Mouse (Mus musculus): ENCODE measurements around the gene Ubxn6. TPM values are rescaled to one million over a fixed set of nuclear protein-coding genes. Genes with fewer than 3 reads are reported as not detected.
A peak's percentile ranks its signal among the peaks of the same experiment; 100 is the strongest.

Gene Ubxn6
- 34.8 and 38.8 TPM in 2 replicates for total RNA-seq (2012; rRNA removed)

DNA sequence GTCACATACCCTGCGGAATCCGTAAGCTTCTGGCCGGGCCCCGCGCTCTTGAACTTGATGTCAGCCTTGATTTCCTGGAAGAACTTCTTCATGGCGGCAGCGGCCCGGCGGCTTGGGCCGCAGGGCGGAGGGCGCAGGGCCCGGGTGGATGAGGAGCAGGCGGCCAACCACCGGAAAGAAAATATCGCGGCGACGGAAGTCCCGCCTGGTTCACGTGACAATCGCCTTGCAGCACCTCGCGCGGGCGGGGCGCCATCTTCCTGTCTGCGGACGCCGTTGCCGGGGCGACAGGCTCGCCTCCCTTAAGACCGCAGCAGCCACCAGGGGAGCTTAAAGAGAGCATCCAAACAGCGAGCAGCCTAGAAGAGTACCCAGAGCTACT lies at the start of gene Ubxn6:
Ubxn6 (minus strand) TSS at position 202 of the 382 bp plus-strand sequence.
- H3K9ac ChIP-seq (ENCODE audit: insufficient read depth, low read depth, low read length, poor library complexity, severe bottlenecking), result peak within 1 kb of the TSS; percentile 84
- H3K36me3 ChIP-seq (ENCODE audit: control insufficient read depth, insufficient read depth, low read length, poor library complexity, severe bottlenecking), result peaks cover 24% of the 10 kb centered on the region
- H3K4me1 ChIP-seq (ENCODE audit: control insufficient read depth in 2 of 2, insufficient read depth in 2 of 2, low read length in 2 of 2, poor library complexity in 1 of 2), result peaks cover 0 to 4% of the 10 kb centered on the region in 2 experiments; a peak in 1 of 4 replicates
- TF ChIP-seq HCFC1 (IDR thresholded peaks at IDR 0.05; ENCODE audit: borderline replicate concordance, insufficient read depth, low read length) (no peak), CHD2 (IDR thresholded peaks at IDR 0.05; ENCODE audit: low read depth, low read length) (0 out of 2 replicates have a peak, but pooled peaks have one; percentile 35)
- H3K27ac ChIP-seq (ENCODE audit: insufficient read depth, low read depth, low read length, poor library complexity, severe bottlenecking), result peak within 1 kb of the TSS; percentile 82
- peak; percentile 94 for DNase-seq (ENCODE audit: low read depth, low spot score)
- in situ Hi-C loops (cut with MboI; ENCODE audit: low sequenced_read_pairs in 2 of 2, unreplicated experiment in 2 of 2), result no loop called here
- peak within 1 kb of the TSS; percentile 85 to 88 for H3K4me3 ChIP-seq (ENCODE audit: insufficient read depth in 1 of 2, low read depth in 1 of 2, low read length in 2 of 2, poor library complexity in 1 of 2, severe bottlenecking in 1 of 2)
- H3K9me3 ChIP-seq (ENCODE audit: control insufficient read depth, insufficient read depth, low read depth, low read length), result no peaks in the 10 kb centered on the region

DNA sequence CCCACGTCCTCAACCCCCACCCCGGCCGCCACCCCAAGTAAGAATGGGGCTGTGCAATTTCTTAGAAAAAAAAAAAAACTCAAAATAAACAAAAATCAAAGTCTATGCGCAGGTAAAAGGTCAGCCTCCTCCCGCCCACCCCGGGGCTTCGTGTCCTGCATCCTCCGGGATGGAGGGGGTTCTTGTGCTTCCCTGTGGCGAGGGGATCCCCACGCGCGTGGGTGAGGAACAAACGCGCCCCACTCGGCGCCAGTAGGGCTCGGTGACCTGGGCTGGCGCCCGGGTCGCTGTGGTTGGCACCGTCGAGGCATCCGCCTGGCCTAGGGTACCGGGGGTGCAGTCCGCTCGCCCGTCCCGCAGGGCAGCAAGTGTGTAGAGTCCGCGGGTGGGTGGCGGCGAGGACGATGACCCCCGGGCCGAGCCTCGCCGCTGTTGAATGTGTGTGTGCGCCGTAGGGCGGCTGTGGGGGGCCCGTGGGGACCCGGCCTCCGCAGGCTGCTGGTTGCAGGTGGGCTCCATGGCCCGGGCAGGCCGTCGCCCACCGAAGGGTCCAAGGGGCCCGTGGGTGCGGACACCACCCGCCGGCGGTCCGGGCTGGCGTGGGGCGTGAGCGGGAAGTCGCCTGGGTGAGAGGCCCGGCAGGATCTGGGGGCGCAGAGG lies 49.0 kb upstream of the Ubxn6 start:
- peak overlapping the region; percentile 60 to 62 for H3K4me3 ChIP-seq (ENCODE audit: insufficient read depth in 1 of 2, low read depth in 1 of 2, low read length in 2 of 2, poor library complexity in 1 of 2, severe bottlenecking in 1 of 2)
- no peak for DNase-seq (ENCODE audit: low read depth, low spot score)
- no peak for TF ChIP-seq ZNF384 (IDR thresholded peaks at IDR 0.05; ENCODE audit: low read depth, low read length)
- no peak for TF ChIP-seq ZC3H11A (IDR thresholded peaks at IDR 0.05; ENCODE audit: borderline replicate concordance, low read depth, low read length)
- no peak for TF ChIP-seq MAFK (IDR thresholded peaks at IDR 0.05; ENCODE audit: insufficient read depth, low read depth, low read length)
- no peak for TF ChIP-seq HCFC1 (IDR thresholded peaks at IDR 0.05; ENCODE audit: borderline replicate concordance, insufficient read depth, low read length)
- TF ChIP-seq CHD2 (IDR thresholded peaks at IDR 0.05; ENCODE audit: low read depth, low read length), result no peak
- peak overlapping the region; percentile 46 for H3K9ac ChIP-seq (ENCODE audit: insufficient read depth, low read depth, low read length, poor library complexity, severe bottlenecking)
- no peak overlapping the region for H3K27ac ChIP-seq (ENCODE audit: insufficient read depth, low read depth, low read length, poor library complexity, severe bottlenecking)
- no peaks in the 10 kb centered on the region for H3K9me3 ChIP-seq (ENCODE audit: control insufficient read depth, insufficient read depth, low read depth, low read length)
- peaks cover 0 to 2% of the 10 kb centered on the region in 2 experiments; a peak in 1 of 4 replicates for H3K4me1 ChIP-seq (ENCODE audit: control insufficient read depth in 2 of 2, insufficient read depth in 2 of 2, low read length in 2 of 2, poor library complexity in 1 of 2)
- no peaks in the 10 kb centered on the region for H3K36me3 ChIP-seq (ENCODE audit: control insufficient read depth, insufficient read depth, low read length, poor library complexity, severe bottlenecking)
- in situ Hi-C loops (cut with MboI; ENCODE audit: low sequenced_read_pairs in 2 of 2, unreplicated experiment in 2 of 2), result no loop called here

DNA sequence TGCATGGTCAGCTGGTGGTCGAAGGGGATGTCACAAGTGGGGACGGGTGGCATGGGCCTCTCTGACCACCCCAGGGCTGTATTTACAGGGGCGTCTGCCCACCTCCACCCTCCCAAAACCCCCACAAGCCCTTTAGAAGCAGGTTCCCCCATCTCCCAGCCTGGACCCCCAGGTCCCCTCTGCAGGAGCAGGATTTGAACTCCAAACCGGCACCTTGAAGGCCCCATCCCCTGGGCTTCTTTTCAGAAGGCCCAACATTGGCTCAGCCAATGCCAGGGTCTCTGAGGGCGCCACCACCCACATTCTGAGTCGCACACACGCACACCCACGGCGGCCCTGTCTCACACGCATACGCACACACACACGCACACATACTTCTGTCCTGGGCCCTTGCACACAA lies 48.3 kb upstream of the Ubxn6 start:
- Histone ChIP-seq H3K9ac (ENCODE audit: insufficient read depth, low read depth, low read length, poor library complexity, severe bottlenecking) (no peak overlapping the region), H3K27ac (ENCODE audit: insufficient read depth, low read depth, low read length, poor library complexity, severe bottlenecking) (no peak overlapping the region), H3K36me3 (ENCODE audit: control insufficient read depth, insufficient read depth, low read length, poor library complexity, severe bottlenecking) (no peaks in the 10 kb centered on the region), H3K4me3 (ENCODE audit: insufficient read depth in 1 of 2, low read depth in 1 of 2, low read length in 2 of 2, poor library complexity in 1 of 2, severe bottlenecking in 1 of 2) (no peak overlapping the region; a peak in 1 of 4 replicates), H3K4me1 (ENCODE audit: control insufficient read depth in 2 of 2, insufficient read depth in 2 of 2, low read length in 2 of 2, poor library complexity in 1 of 2) (peaks cover 0 to 2% of the 10 kb centered on the region in 2 experiments; a peak in 1 of 4 replicates), H3K9me3 (ENCODE audit: control insufficient read depth, insufficient read depth, low read depth, low read length) (no peaks in the 10 kb centered on the region)
- no peak for DNase-seq (ENCODE audit: low read depth, low spot score)
- TF ChIP-seq MAFK (IDR thresholded peaks at IDR 0.05; ENCODE audit: insufficient read depth, low read depth, low read length) (no peak), CHD2 (IDR thresholded peaks at IDR 0.05; ENCODE audit: low read depth, low read length) (no peak), ZC3H11A (IDR thresholded peaks at IDR 0.05; ENCODE audit: borderline replicate concordance, low read depth, low read length) (no peak), HCFC1 (IDR thresholded peaks at IDR 0.05; ENCODE audit: borderline replicate concordance, insufficient read depth, low read length) (no peak), ZNF384 (IDR thresholded peaks at IDR 0.05; ENCODE audit: low read depth, low read length) (no peak)
- in situ Hi-C loops (cut with MboI; ENCODE audit: low sequenced_read_pairs in 2 of 2, unreplicated experiment in 2 of 2), result no loop called here

GRCm38 (mm10) chr17:56121826-56122225 lies 47.0 kb upstream of the Ubxn6 start, which contains the start of gene Lrg1:
Gene Lrg1 (minus strand): TSS chr17:56122001.
- no peak within 1 kb of the TSS for H3K27ac ChIP-seq (ENCODE audit: insufficient read depth, low read depth, low read length, poor library complexity, severe bottlenecking)
- H3K4me1 ChIP-seq (ENCODE audit: control insufficient read depth in 2 of 2, insufficient read depth in 2 of 2, low read length in 2 of 2, poor library complexity in 1 of 2), result peaks cover 0 to 5% of the 10 kb centered on the region in 2 experiments; a peak in 1 of 4 replicates
- in situ Hi-C loops (cut with MboI; ENCODE audit: low sequenced_read_pairs in 2 of 2, unreplicated experiment in 2 of 2), result no loop called here
- TF ChIP-seq HCFC1 (IDR thresholded peaks at IDR 0.05; ENCODE audit: borderline replicate concordance, insufficient read depth, low read length) (no peak), ZC3H11A (IDR thresholded peaks at IDR 0.05; ENCODE audit: borderline replicate concordance, low read depth, low read length) (no peak), ZNF384 (IDR thresholded peaks at IDR 0.05; ENCODE audit: low read depth, low read length) (no peak), CHD2 (IDR thresholded peaks at IDR 0.05; ENCODE audit: low read depth, low read length) (no peak), MAFK (IDR thresholded peaks at IDR 0.05; ENCODE audit: insufficient read depth, low read depth, low read length) (no peak)
- H3K36me3 ChIP-seq (ENCODE audit: control insufficient read depth, insufficient read depth, low read length, poor library complexity, severe bottlenecking), result no peaks in the 10 kb centered on the region
- no peaks in the 10 kb centered on the region for H3K9me3 ChIP-seq (ENCODE audit: control insufficient read depth, insufficient read depth, low read depth, low read length)
- no peak within 1 kb of the TSS for H3K9ac ChIP-seq (ENCODE audit: insufficient read depth, low read depth, low read length, poor library complexity, severe bottlenecking)
- peak within 1 kb of the TSS in 1 of 2 experiments; percentile 61; a peak in 1 of 4 replicates for H3K4me3 ChIP-seq (ENCODE audit: insufficient read depth in 1 of 2, low read depth in 1 of 2, low read length in 2 of 2, poor library complexity in 1 of 2, severe bottlenecking in 1 of 2)
- DNase-seq (ENCODE audit: low read depth, low spot score), result no peak

Data from ES-E14 (cell line).